Mouse (Mus musculus): ENCODE measurements around the gene Gm17535.
A peak's percentile ranks its signal among the peaks of the same experiment; 100 is the strongest.
"Not testable (repeated sequence)": the region's sequence is repeated elsewhere in the genome, so short reads cannot be mapped to it uniquely, and the experiment has no call there.

The Gm17535 gene

DNA sequence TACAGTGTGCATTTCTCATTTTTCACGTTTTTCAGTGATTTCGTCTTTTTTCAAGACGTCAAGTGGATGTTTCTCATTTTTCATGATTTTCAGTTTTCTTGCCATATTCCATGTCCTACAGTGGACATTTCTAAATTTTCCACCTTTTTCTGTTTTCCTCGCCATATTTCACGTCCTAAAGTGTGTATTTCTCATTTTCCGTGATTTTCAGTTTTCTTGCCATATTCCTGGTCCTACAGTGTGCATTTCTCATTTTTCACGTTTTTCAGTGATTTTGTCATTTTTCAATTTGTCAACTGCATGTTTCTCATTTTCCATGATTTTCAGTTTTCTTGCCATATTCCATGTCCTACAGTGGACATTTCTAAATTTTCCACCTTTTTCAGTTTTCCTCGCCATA is at the start of gene Gm17535:
Gene Gm17535, plus strand, starts transcription at position 301 of the 400 bp plus-strand sequence.
- not testable (repeated sequence) for DNase-seq (ENCODE audit: low spot score in 2 of 2)

DNA sequence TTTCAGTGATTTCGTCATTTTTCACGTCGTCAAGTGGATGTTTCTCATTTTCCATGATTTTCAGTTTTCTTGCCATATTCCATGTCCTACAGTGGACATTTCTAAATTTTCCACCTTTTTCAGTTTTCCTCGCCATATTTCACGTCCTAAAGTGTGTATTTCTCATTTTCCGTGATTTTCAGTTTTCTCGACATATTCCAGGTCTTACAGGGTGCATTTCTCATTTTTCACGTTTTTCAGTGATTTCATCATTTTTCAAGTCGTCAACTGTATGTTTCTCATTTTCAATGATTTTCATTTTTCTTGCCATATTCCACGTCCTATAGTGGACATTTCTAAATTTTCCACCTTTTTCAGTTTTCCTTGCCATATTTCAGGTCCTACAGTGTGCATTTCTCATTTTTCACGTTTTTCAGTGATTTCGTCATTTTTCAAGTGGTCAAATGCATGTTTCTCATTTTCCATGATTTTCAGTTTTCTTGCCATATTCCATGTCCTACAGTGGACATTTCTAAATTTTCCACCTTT is 33.9 kb upstream of the Gm17535 start, which contains the start of gene Gm10722:
Gene Gm10722, plus strand, starts transcription at position 478 of the 528 bp plus-strand sequence.
- peak in 1 of 2 experiments; percentile 10 for DNase-seq (ENCODE audit: low spot score in 2 of 2)

- DNase-seq (ENCODE audit: low spot score in 2 of 2) = peak; percentile 9 to 17
Measured at GRCm38 (mm10) chr9:3001006-3001405, 33.4 kb upstream of the Gm17535 start.

DNA sequence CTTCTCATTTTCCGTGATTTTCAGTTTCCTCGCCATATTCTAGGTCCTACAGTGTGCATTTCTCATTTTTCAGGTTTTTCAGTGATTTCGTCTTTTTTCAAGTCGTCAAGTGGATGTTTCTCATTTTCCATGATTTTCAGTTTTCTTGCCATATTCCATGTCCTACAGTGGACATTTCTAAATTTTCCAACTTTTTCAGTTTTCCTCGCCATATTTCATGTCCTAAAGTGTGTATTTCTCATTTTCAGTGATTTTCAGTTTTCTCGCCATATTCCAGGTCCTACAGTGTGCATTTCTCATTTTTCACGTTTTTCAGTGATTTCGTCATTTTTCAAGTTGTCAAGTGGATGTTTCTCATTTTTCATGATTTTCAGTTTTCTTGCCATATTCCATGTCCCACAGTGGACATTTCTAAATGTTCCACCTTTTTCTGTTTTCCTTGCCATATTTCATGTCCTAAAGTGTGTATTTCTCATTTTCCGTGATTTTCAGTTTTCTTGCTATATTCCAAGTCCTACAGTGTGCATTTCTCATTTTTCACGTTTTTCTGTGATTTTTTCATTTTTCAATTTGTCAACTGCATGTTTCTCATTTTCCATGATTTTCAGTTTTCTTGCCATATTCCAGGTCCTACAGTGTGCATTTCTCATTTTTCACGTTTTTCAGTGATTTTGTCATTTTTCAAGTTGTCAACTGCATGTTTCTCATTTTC is 32.3 kb upstream of the Gm17535 start:
- peak; percentile 99 to 100 for DNase-seq (ENCODE audit: low spot score in 2 of 2)

GRCm38 (mm10) chr9:3002794-3003396 is 31.5 kb upstream of the Gm17535 start, which contains the start of gene Gm11168:
Gm11168 (plus strand) TSS chr9:3003346.
- DNase-seq (ENCODE audit: low spot score in 2 of 2) = not testable (repeated sequence)

- DNase-seq (ENCODE audit: low spot score in 2 of 2) = not testable (repeated sequence)
Measured at GRCm38 (mm10) chr9:3006179-3006578, 28.2 kb upstream of the Gm17535 start.

DNA sequence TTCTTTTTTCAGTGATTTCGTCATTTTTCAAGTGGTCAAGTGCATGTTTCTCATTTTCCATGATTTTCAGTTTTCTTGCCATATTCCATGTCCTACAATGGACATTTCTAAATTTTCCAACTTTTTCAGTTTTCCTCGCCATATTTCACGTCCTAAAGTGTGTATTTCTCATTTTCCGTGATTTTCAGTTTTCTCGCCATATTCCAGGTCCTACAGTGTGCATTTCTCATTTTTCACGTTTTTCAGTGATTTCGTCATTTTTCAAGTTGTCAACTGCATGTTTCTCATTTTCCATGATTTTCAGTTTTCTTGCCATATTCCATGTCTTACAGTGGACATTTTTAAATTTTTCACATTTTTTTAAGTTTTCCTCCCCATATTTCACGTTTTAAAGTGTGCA is 27.8 kb upstream of the Gm17535 start:
- DNase-seq (ENCODE audit: low spot score in 2 of 2) = peak; percentile 96 to 100

DNA sequence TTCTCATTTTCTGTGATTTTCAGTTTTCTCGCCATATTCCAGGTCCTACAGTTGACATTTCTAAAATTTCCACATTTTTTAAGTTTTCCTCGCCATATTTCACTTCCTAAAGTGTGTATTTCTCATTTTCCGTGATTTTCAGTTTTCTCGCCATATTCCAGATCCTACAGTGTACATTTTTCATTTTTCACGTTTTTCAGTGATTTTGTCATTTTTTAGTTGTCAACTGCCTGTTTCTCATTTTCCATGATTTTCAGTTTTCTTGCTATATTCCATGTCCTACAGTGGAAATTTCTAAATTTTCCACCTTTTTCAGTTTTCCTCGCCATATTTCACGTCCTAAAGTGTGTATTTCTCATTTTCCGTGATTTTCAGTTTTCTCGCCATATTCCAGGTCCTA is 27.1 kb upstream of the Gm17535 start:
- DNase-seq (ENCODE audit: low spot score in 2 of 2) = not testable (repeated sequence)

- DNase-seq (ENCODE audit: low spot score in 2 of 2) = not testable (repeated sequence)
Measured at GRCm38 (mm10) chr9:3009331-3009730, 25.1 kb upstream of the Gm17535 start.

GRCm38 (mm10) chr9:3012054-3012621 is 22.3 kb upstream of the Gm17535 start:
- DNase-seq (ENCODE audit: low spot score in 2 of 2) = not testable (repeated sequence)

DNA sequence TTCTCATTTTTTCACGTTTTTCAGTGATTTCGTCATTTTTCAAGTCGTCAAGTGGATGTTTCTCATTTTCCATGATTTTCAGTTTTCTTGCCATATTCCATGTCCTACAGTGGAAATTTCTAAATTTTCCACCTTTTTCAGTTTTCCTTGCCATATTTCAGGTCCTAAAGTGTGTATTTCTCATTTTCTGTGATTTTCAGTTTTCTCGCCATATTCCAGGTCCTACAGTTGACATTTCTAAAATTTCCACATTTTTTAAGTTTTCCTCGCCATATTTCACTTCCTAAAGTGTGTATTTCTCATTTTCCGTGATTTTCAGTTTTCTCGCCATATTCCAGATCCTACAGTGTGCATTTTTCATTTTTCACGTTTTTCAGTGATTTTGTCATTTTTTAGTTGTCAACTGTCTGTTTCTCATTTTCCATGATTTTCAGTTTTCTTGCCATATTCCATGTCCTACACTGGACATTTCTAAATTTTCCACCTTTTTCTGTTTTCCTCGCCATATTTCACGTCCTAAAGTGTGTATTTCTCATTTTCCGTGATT is 21.6 kb upstream of the Gm17535 start, which contains the start of gene Gm10721:
Gene Gm10721, plus strand, starts transcription at position 408 of the 547 bp plus-strand sequence.
- not testable (repeated sequence) for DNase-seq (ENCODE audit: low spot score in 2 of 2)

GRCm38 (mm10) chr9:3015354-3015753 is 19.0 kb upstream of the Gm17535 start, which contains the start of gene Gm10720:
Gm10720 (plus strand) TSS chr9:3015654.
- DNase-seq (ENCODE audit: low spot score in 2 of 2) = not testable (repeated sequence)

DNA sequence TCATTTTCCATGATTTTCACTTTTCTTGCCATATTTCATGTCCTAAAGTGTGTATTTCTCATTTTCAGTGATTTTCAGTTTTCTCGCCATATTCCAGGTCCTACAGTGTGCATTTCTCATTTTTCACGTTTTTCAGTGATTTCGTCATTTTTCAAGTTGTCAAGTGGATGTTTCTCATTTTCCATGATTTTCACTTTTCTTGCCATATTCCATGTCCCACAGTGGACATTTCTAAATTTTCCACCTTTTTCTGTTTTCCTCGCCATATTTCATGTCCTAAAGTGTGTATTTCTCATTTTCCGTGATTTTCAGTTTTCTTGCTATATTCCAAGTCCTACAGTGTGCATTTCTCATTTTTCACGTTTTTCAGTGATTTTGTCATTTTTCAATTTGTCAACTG is 18.5 kb upstream of the Gm17535 start:
- DNase-seq (ENCODE audit: low spot score in 2 of 2) = not testable (repeated sequence)

DNA sequence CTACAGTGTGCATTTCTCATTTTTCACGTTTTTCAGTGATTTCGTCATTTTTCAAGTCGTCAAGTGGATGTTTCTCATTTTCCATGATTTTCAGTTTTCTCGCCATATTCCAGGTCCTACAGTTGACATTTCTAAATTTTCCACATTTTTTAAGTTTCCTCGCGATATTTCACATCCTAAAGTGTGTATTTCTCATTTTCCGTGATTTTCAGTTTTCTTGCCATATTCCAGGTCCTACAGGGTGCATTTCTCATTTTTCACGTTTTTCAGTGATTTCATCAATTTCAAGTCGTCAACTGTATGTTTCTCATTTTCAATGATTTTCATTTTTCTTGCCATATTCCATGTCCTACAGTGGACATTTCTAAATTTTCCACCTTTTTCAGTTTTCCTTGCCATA is 17.3 kb upstream of the Gm17535 start, which contains the start of gene Gm10719:
Gene Gm10719, plus strand, starts transcription at position 301 of the 400 bp plus-strand sequence.
- DNase-seq (ENCODE audit: low spot score in 2 of 2) = not testable (repeated sequence)

GRCm38 (mm10) chr9:3018944-3019343 is 15.5 kb upstream of the Gm17535 start:
- DNase-seq (ENCODE audit: low spot score in 2 of 2) = not testable (repeated sequence)

- peak; percentile 10 to 54 for DNase-seq (ENCODE audit: low spot score in 2 of 2)
Measured at GRCm38 (mm10) chr9:3019835-3020727, 14.3 kb upstream of the Gm17535 start.

- DNase-seq (ENCODE audit: low spot score in 2 of 2) = peak; percentile 59 to 90
Measured at GRCm38 (mm10) chr9:3022316-3023008, 11.9 kb upstream of the Gm17535 start.

DNA sequence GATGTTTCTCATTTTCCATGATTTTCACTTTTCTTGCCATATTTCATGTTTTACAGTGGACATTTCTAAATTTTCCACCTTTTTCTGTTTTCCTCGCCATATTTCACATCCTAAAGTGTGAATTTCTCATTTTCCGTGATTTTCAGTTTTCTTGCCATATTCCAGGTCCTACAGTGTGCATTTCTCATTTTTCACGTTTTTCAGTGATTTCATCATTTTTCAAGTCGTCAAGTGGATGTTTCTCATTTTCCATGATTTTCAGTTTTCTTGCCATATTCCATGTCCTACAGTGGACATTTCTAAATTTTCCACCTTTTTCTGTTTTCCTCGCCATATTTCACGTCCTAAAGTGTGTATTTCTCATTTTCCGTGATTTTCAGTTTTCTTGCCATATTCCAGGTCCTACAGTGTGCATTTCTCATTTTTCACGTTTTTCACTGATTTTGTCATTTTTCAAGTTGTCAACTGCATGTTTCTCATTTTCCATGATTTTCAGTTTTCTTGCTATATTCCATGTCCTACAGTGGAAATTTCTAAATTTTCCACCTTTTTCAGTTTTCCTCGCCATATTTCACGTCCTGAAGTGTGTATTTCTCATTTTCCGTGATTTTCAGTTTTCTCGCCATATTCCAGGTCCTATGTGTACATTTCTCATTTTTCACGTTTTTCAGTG is 11.0 kb upstream of the Gm17535 start, which contains the start of gene Gm10718:
Gene Gm10718, plus strand, starts transcription at position 236 of the 673 bp plus-strand sequence.
- peak; percentile 45 to 72 for DNase-seq (ENCODE audit: low spot score in 2 of 2)

DNA sequence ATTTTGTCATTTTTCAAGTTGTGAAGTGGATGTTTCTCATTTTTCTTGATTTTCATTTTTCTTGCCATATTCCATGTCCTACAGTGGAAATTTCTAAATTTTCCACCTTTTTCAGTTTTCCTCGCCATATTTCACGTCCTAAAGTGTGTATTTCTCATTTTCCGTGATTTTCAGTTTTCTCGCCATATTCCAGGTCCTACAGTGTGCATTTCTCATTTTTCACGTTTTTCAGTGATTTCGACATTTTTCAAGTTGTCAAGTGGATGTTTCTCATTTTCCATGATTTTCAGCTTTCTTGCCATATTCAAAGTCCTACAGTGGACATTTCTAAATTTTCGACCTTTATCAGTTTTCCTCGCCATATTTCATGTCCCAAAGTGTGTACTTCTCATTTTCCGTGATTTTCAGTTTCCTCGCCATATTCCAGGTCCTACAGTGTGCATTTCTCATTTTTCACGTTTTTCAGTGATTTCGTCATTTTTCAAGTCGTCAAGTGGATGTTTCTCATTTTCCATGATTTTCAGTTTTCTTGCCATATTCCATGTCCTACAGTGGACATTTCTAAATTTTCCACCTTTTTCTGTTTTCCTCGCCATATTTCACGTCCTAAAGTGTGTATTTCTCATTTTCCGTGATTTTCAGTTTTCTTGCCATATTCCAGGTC is 10.3 kb upstream of the Gm17535 start:
- DNase-seq (ENCODE audit: low spot score in 2 of 2) = peak; percentile 98 to 100

Measured in left cerebral cortex, adult 9 months (tissue).